Mouse (Mus musculus) G1E (cell line): ENCODE results near the gene Fermt1.

Experiments
- CTCF ChIP-seq: IDR thresholded peaks from 2 replicates; pipeline ENCODE4 v1.5.1; 2012; ENCODE audit warnings: low read depth, low read length, inconsistent platforms, mixed read lengths
- TAL1 ChIP-seq: conservative IDR thresholded peaks from 2 replicates; pipeline ENCODE4 v1.6.1; 2012; ENCODE audit warnings: low read depth, low read length, inconsistent platforms, mixed read lengths

GRCm38 (mm10) chr2:132927298-132927697, 18.4 kb downstream of the Fermt1 start:
- TF ChIP-seq CTCF, result no peak
- no peak for TF ChIP-seq TAL1
